Mouse (Mus musculus): ENCODE measurements around the gene Igfals. TPM values are rescaled to one million over a fixed set of nuclear protein-coding genes. Genes with fewer than 3 reads are reported as not detected.

Igfals gene
- total and polyA plus RNA-seq, 2 experiments from 2014 or later = 0.53 to 1.7 TPM

GRCm38 (mm10) chr17:24839842-24840241, 26.0 kb upstream of the Igfals start, which contains the start of gene Hagh:
Hagh (plus strand) TSS chr17:24840143.
- DNase-seq (ENCODE audit: low spot score) (no peak), ATAC-seq (ENCODE audit: insufficient read depth, low read depth) (no peak)
- Histone ChIP-seq H3K4me3 (ENCODE audit: low read depth, low read length) (no peak within 1 kb of the TSS), H3K9ac (replicated peaks; ENCODE audit: low read depth, low read length) (no peak within 1 kb of the TSS), H3K36me3 (replicated peaks; ENCODE audit: control insufficient read depth, insufficient read depth, low read length) (no peaks in the 10 kb centered on the region), H3K27me3 (ENCODE audit: control insufficient read depth, insufficient read depth, low read length) (0 out of 2 replicates have a peak, but pooled peaks cover 2% of the 10 kb centered on the region), H3K27ac (ENCODE audit: low read depth) (no peak within 1 kb of the TSS), H3K4me2 (ENCODE audit: low read depth, low read length) (no peak within 1 kb of the TSS), H3K4me1 (ENCODE audit: control insufficient read depth, insufficient read depth) (peaks cover 6% of the 10 kb centered on the region; the same call in 1 of the 2 replicates), H3K9me3 (replicated peaks; ENCODE audit: control insufficient read depth, low read length) (no peaks in the 10 kb centered on the region)
- TF ChIP-seq CTCF (IDR thresholded peaks at IDR 0.05; ENCODE audit: low read depth) = no peak
- TF ChIP-seq EP300 (IDR thresholded peaks at IDR 0.05; ENCODE audit: low read depth) = no peak
- WGBS = 33% methylated on average over 8 of the region's 8 CpGs

GRCm38 (mm10) chr17:24840341-24840740, 25.5 kb upstream of the Igfals start:
- no peak overlapping the region for H3K9ac ChIP-seq (replicated peaks; ENCODE audit: low read depth, low read length)
- DNase-seq (ENCODE audit: low spot score) = no peak
- H3K27ac ChIP-seq (ENCODE audit: low read depth) = no peak overlapping the region
- ATAC-seq (ENCODE audit: insufficient read depth, low read depth) = no peak
- H3K36me3 ChIP-seq (replicated peaks; ENCODE audit: control insufficient read depth, insufficient read depth, low read length) = no peaks in the 10 kb centered on the region
- TF ChIP-seq EP300 (IDR thresholded peaks at IDR 0.05; ENCODE audit: low read depth) (no peak), CTCF (IDR thresholded peaks at IDR 0.05; ENCODE audit: low read depth) (no peak)
- H3K27me3 ChIP-seq (ENCODE audit: control insufficient read depth, insufficient read depth, low read length) = 0 out of 2 replicates have a peak, but pooled peaks cover 2% of the 10 kb centered on the region
- WGBS = 49% methylated on average over 5 of the region's 5 CpGs
- H3K4me3 ChIP-seq (ENCODE audit: low read depth, low read length) = no peak overlapping the region
- no peak overlapping the region for H3K4me2 ChIP-seq (ENCODE audit: low read depth, low read length)
- H3K4me1 ChIP-seq (ENCODE audit: control insufficient read depth, insufficient read depth) = peaks cover 11% of the 10 kb centered on the region
- no peaks in the 10 kb centered on the region for H3K9me3 ChIP-seq (replicated peaks; ENCODE audit: control insufficient read depth, low read length)

- Histone ChIP-seq H3K4me3 (ENCODE audit: low read depth, low read length) (no peak overlapping the region), H3K36me3 (replicated peaks; ENCODE audit: control insufficient read depth, insufficient read depth, low read length) (no peaks in the 10 kb centered on the region), H3K4me2 (ENCODE audit: low read depth, low read length) (no peak overlapping the region), H3K9me3 (replicated peaks; ENCODE audit: control insufficient read depth, low read length) (no peaks in the 10 kb centered on the region), H3K9ac (replicated peaks; ENCODE audit: low read depth, low read length) (no peak overlapping the region), H3K27ac (ENCODE audit: low read depth) (no peak overlapping the region), H3K4me1 (ENCODE audit: control insufficient read depth, insufficient read depth) (peaks cover 12% of the 10 kb centered on the region), H3K27me3 (ENCODE audit: control insufficient read depth, insufficient read depth, low read length) (0 out of 2 replicates have a peak, but pooled peaks cover 2% of the 10 kb centered on the region)
- DNase-seq (ENCODE audit: low spot score) (no peak), ATAC-seq (ENCODE audit: insufficient read depth, low read depth) (no peak)
- TF ChIP-seq EP300 (IDR thresholded peaks at IDR 0.05; ENCODE audit: low read depth) = no peak
- peak; percentile 42; the same call in 1 of the 2 replicates for TF ChIP-seq CTCF (IDR thresholded peaks at IDR 0.05; ENCODE audit: low read depth)
- 47% methylated on average over 4 of the region's 4 CpGs for WGBS
Observed at GRCm38 (mm10) chr17:24841133-24841532, 24.7 kb upstream of the Igfals start.

- TF ChIP-seq EP300 (IDR thresholded peaks at IDR 0.05; ENCODE audit: low read depth) = no peak
- peak; percentile 24; the same call in 1 of the 2 replicates for TF ChIP-seq CTCF (IDR thresholded peaks at IDR 0.05; ENCODE audit: low read depth)
- ATAC-seq (ENCODE audit: insufficient read depth, low read depth) = no peak
- Histone ChIP-seq H3K4me1 (ENCODE audit: control insufficient read depth, insufficient read depth) (peaks cover 12% of the 10 kb centered on the region), H3K9me3 (replicated peaks; ENCODE audit: control insufficient read depth, low read length) (no peaks in the 10 kb centered on the region), H3K4me2 (ENCODE audit: low read depth, low read length) (no peak overlapping the region), H3K36me3 (replicated peaks; ENCODE audit: control insufficient read depth, insufficient read depth, low read length) (no peaks in the 10 kb centered on the region), H3K27ac (ENCODE audit: low read depth) (no peak overlapping the region), H3K27me3 (ENCODE audit: control insufficient read depth, insufficient read depth, low read length) (no peaks in the 10 kb centered on the region), H3K4me3 (ENCODE audit: low read depth, low read length) (no peak overlapping the region), H3K9ac (replicated peaks; ENCODE audit: low read depth, low read length) (no peak overlapping the region)
- WGBS = 45% methylated on average over 2 of the region's 2 CpGs
- DNase-seq (ENCODE audit: low spot score) = no peak
Observed at GRCm38 (mm10) chr17:24842631-24843030, 23.2 kb upstream of the Igfals start.

GRCm38 (mm10) chr17:24844525-24844924, 21.3 kb upstream of the Igfals start:
- Histone ChIP-seq H3K4me3 (ENCODE audit: low read depth, low read length) (no peak overlapping the region), H3K9me3 (replicated peaks; ENCODE audit: control insufficient read depth, low read length) (no peaks in the 10 kb centered on the region), H3K27ac (ENCODE audit: low read depth) (peak overlapping the region; percentile 64), H3K4me2 (ENCODE audit: low read depth, low read length) (peak overlapping the region; percentile 48), H3K27me3 (ENCODE audit: control insufficient read depth, insufficient read depth, low read length) (no peaks in the 10 kb centered on the region), H3K9ac (replicated peaks; ENCODE audit: low read depth, low read length) (no peak overlapping the region; the same call in 1 of the 2 replicates), H3K36me3 (replicated peaks; ENCODE audit: control insufficient read depth, insufficient read depth, low read length) (no peaks in the 10 kb centered on the region), H3K4me1 (ENCODE audit: control insufficient read depth, insufficient read depth) (peaks cover 17% of the 10 kb centered on the region)
- 38% methylated on average over 9 of the region's 9 CpGs for WGBS
- ATAC-seq (ENCODE audit: insufficient read depth, low read depth) = no peak
- DNase-seq (ENCODE audit: low spot score) = no peak
- TF ChIP-seq EP300 (IDR thresholded peaks at IDR 0.05; ENCODE audit: low read depth) = no peak
- TF ChIP-seq CTCF (IDR thresholded peaks at IDR 0.05; ENCODE audit: low read depth) = no peak

GRCm38 (mm10) chr17:24847386-24847785, 18.4 kb upstream of the Igfals start:
- Histone ChIP-seq H3K27me3 (ENCODE audit: control insufficient read depth, insufficient read depth, low read length) (no peaks in the 10 kb centered on the region), H3K27ac (ENCODE audit: low read depth) (no peak overlapping the region), H3K36me3 (replicated peaks; ENCODE audit: control insufficient read depth, insufficient read depth, low read length) (no peaks in the 10 kb centered on the region), H3K4me1 (ENCODE audit: control insufficient read depth, insufficient read depth) (peaks cover 27% of the 10 kb centered on the region), H3K9me3 (replicated peaks; ENCODE audit: control insufficient read depth, low read length) (no peaks in the 10 kb centered on the region), H3K9ac (replicated peaks; ENCODE audit: low read depth, low read length) (no peak overlapping the region), H3K4me3 (ENCODE audit: low read depth, low read length) (no peak overlapping the region), H3K4me2 (ENCODE audit: low read depth, low read length) (no peak overlapping the region)
- TF ChIP-seq CTCF (IDR thresholded peaks at IDR 0.05; ENCODE audit: low read depth) (no peak), EP300 (IDR thresholded peaks at IDR 0.05; ENCODE audit: low read depth) (no peak)
- 95% methylated on average over 1 of the region's 1 CpGs for WGBS
- no peak for ATAC-seq (ENCODE audit: insufficient read depth, low read depth)
- no peak for DNase-seq (ENCODE audit: low spot score)
